Mouse (Mus musculus): ENCODE measurements around the gene Filip1. TPM values are rescaled to one million over a fixed set of nuclear protein-coding genes. Genes with fewer than 3 reads are reported as not detected.

Gene Filip1
- total RNA-seq, 2 experiments from 2014 or later = 16.2 to 16.4 TPM

GRCm38 (mm10) chr9:79830874-79831273, 181.8 kb downstream of the Filip1 start:
- intact Hi-C loops (cut with DNase I) = no loop called here
- no peak overlapping the region for H3K27ac ChIP-seq
- no peak for TF ChIP-seq CTCF (IDR thresholded peaks at IDR 0.05)
- DNase-seq (ENCODE audit: extremely low spot score in 1 of 2, low spot score in 2 of 2) = no peak
- H3K4me3 ChIP-seq = no peak overlapping the region

DNA sequence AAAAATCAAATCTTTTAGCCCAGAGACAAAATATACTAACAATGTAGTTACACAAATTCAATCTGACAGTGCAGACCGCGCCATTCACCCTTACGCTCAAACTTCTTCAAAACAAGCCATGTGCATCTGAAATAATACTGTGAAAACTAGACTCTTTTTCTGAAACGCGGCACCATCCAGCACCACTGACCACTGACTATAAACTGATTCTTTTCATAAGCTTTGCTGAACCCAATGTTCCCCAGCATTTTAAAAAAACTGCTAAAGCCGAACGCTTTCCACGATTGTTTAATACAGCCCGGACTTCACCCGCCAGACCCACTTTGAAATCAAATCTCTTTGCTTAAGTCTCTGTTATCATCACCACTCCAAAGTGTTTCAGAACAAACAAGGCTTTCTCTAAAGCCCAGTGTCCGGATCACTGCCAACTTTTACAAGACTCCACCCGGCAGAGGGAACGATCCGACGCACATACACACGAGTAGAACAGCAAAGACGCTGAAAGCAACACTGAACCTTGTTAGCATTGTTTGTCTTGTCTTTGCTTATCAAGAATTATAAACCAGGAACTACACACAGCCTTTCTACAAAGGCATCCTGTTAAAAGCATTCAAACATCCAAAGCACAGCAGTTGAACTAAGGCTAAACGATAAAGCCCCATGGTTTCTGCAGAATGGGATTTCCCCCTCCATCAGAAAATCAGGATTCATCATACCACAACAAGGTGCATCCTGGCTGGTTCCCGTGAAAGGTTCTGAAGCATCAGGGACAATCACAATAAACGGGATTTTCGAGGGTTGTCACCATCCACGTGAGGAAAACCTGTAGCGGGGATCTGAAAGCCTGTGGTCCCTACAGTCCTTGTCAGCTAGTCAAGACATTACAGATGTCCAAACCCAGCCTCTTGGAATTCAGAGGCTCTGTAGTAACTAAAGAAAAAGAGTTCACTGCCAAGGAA, 182.5 kb downstream of the Filip1 start:
- H3K4me3 ChIP-seq = no peak overlapping the region
- TF ChIP-seq CTCF (IDR thresholded peaks at IDR 0.05) = no peak
- intact Hi-C loops (cut with DNase I) = no loop called here
- H3K27ac ChIP-seq = no peak overlapping the region
- DNase-seq (ENCODE audit: extremely low spot score in 1 of 2, low spot score in 2 of 2) = no peak

DNA sequence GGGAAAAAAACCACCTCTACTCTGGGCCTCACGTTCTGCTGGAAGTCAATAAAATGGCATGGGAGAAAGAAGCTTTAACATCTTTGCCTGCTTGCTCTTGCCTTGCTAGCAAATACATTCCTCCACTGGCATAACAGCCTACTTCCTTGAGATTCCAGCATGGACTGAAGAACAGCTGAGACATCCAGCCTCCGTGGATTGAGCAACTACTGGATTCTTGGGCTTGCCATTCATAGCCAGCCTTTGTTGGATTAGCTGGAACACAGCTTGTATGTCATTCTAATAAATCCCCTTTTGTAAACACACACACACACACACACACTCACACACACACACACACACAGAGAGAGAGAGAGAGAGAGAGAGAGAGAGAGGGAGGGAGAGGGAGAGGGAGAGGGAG, 185.6 kb downstream of the Filip1 start:
- DNase-seq (ENCODE audit: extremely low spot score in 1 of 2, low spot score in 2 of 2) = no peak
- TF ChIP-seq CTCF (IDR thresholded peaks at IDR 0.05) = no peak
- Histone ChIP-seq H3K27ac (no peak overlapping the region), H3K4me3 (no peak overlapping the region)
- intact Hi-C loops (cut with DNase I) = no loop called here

- Histone ChIP-seq H3K27ac (no peak overlapping the region), H3K4me3 (no peak overlapping the region)
- DNase-seq (ENCODE audit: extremely low spot score in 1 of 2, low spot score in 2 of 2) = no peak
- intact Hi-C loops (cut with DNase I) = no loop called here
- TF ChIP-seq CTCF (IDR thresholded peaks at IDR 0.05) = no peak
Measured at GRCm38 (mm10) chr9:79825526-79825925, 187.1 kb downstream of the Filip1 start.

- DNase-seq (ENCODE audit: extremely low spot score in 1 of 2, low spot score in 2 of 2) = no peak
- no peak for TF ChIP-seq CTCF (IDR thresholded peaks at IDR 0.05)
- Histone ChIP-seq H3K27ac (no peak overlapping the region), H3K4me3 (no peak overlapping the region)
- intact Hi-C loops (cut with DNase I) = no loop called here
Measured at GRCm38 (mm10) chr9:79823856-79824255, 188.8 kb downstream of the Filip1 start.

- no peak for DNase-seq (ENCODE audit: extremely low spot score in 1 of 2, low spot score in 2 of 2)
- intact Hi-C loops (cut with DNase I) = no loop called here
- TF ChIP-seq CTCF (IDR thresholded peaks at IDR 0.05) = no peak
- Histone ChIP-seq H3K27ac (no peak overlapping the region), H3K4me3 (no peak overlapping the region)
Measured at GRCm38 (mm10) chr9:79823438-79823837, 189.2 kb downstream of the Filip1 start.

GRCm38 (mm10) chr9:79816464-79816863, 196.2 kb downstream of the Filip1 start:
- Histone ChIP-seq H3K27ac (no peak overlapping the region), H3K4me3 (no peak overlapping the region)
- TF ChIP-seq CTCF (IDR thresholded peaks at IDR 0.05) = no peak
- intact Hi-C loops (cut with DNase I) = no loop called here
- no peak for DNase-seq (ENCODE audit: extremely low spot score in 1 of 2, low spot score in 2 of 2)

DNA sequence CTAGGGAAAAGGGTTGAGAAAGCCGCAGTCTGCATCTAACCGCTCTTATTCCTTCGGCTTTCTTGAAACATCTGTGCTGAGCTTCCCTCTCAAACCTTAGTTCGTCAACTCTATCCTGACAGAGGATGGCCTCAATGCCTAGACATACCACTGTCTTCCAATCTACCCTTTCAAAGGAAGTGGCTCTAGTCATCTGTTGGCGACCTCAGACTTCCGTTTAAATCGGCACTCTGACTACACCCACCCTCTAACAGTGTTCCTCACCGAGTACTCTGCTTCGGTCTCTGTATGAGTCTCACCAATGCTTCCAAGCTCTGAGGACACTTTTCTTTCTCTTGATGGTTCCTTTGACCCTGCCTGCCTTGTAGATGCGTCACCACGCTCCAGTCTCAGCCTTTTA, 196.6 kb downstream of the Filip1 start:
- no peak overlapping the region for H3K4me3 ChIP-seq
- no peak for TF ChIP-seq CTCF (IDR thresholded peaks at IDR 0.05)
- no peak overlapping the region for H3K27ac ChIP-seq
- intact Hi-C loops (cut with DNase I) = no loop called here
- DNase-seq (ENCODE audit: extremely low spot score in 1 of 2, low spot score in 2 of 2) = no peak

GRCm38 (mm10) chr9:79814592-79814991, 198.1 kb downstream of the Filip1 start:
- DNase-seq (ENCODE audit: extremely low spot score in 1 of 2, low spot score in 2 of 2) = no peak
- intact Hi-C loops (cut with DNase I) = no loop called here
- H3K4me3 ChIP-seq = no peak overlapping the region
- no peak overlapping the region for H3K27ac ChIP-seq
- no peak for TF ChIP-seq CTCF (IDR thresholded peaks at IDR 0.05)

GRCm38 (mm10) chr9:79810969-79811902, 201.4 kb downstream of the Filip1 start:
- intact Hi-C loops (cut with DNase I) = no loop called here
- no peak for TF ChIP-seq CTCF (IDR thresholded peaks at IDR 0.05)
- H3K4me3 ChIP-seq = no peak overlapping the region

DNA sequence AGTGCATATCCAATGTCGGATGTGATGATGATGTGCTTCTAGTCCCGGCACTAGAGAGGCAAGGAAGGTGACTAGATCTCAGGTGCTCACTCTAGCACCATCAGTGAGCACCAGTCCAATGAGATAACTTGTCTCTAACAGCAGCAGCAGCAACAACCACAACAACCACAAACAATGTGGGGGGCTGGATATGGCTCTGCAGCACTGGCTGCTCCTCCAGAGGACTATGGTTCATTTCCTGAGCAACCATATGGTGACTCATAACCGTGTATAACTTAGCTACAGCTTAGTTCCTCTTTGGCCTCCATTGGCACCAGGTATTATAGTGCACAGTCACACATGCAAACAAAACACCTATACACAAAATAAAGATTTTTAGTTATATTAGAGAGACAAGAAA, 202.1 kb downstream of the Filip1 start:
- Histone ChIP-seq H3K4me3 (no peak overlapping the region), H3K27ac (no peak overlapping the region)
- intact Hi-C loops (cut with DNase I) = no loop called here
- no peak for TF ChIP-seq CTCF (IDR thresholded peaks at IDR 0.05)
- DNase-seq (ENCODE audit: extremely low spot score in 1 of 2, low spot score in 2 of 2) = no peak

More at GRCm38 (mm10) chr9:79810969-79811902, 201.4 kb downstream of the Filip1 start:
- DNase-seq (ENCODE audit: extremely low spot score in 1 of 2, low spot score in 2 of 2) = no peak
- H3K27ac ChIP-seq = no peak overlapping the region

DNA sequence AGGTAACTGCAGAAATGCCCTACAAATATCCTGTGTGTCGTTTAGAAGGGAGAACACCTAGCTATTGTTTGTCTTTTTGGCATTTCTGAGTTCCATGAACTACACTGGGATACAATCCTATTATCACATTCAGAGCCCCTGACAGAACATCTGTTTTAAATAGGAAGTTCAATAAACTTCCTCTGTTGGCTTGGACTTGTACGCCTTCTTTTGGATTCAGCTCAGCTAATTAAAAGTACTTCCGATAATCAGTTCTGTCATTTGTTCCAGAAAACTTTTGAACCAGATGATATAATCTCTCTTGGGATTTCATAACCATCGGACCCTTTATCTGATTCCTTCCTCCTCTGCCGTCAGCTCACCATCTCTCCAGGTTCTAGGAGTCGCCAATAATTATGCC, 203.2 kb downstream of the Filip1 start:
- no peak for TF ChIP-seq CTCF (IDR thresholded peaks at IDR 0.05)
- no peak overlapping the region for H3K27ac ChIP-seq
- DNase-seq (ENCODE audit: extremely low spot score in 1 of 2, low spot score in 2 of 2) = no peak
- intact Hi-C loops (cut with DNase I) = loop anchor here (5.0 kb wide), 1 partner anchor 218 kb away; no protein-coding TSS in a partner anchor
- H3K4me3 ChIP-seq = no peak overlapping the region
